Mouse (Mus musculus): ENCODE measurements around the gene Nck2. TPM values are rescaled to one million over a fixed set of nuclear protein-coding genes. Genes with fewer than 3 reads are reported as not detected.

The Nck2 gene
- polyA plus RNA-seq, 1 experiment = 106 TPM

DNA sequence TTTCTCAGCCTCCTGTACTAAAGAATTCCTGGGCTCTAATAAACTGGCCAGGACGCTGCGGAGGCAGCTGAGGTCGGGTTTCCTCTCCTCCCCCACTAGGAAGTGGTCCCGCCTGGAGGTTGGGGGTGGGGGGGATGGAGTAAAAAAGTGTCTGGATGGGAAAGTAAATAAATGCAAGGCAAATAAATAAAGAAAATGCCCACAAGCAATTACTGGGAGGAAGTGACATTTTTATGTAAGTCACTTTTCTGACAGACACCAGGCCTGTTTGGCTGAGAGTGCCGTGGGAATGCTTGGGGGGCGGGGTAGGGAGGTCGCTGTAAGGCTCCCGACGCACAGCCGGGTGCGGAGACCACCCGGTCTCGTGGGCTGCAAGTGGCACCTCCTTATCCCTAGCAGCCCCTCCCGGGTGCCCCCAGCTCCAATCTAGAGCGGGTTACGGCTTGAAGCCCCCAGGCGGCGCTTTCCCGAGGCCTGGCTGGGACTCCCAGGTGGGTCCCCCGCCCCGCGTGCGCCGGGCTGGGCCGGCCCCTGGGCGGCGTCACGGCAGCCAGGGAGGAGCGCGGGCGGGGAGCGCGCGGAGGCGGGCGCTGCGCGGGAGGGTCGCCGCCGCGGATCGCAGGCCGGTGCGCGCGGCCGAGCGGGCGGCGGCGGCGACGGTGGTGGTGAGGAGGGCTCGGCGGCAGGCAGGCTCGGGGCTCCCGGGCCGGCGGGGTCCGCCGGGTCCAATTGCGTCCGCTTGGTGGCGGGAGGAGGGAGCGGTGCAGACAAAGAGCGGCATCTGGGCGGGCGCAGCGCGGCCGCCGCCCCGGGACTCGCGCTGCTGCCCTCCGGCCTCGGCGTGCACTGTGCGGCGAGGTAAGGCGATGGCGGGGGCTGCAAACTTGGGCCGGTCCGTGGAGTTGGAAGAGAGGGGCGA, 1.1 kb downstream of the Nck2 start:
- Histone ChIP-seq H3K4me3 (ENCODE audit: control insufficient read depth, insufficient read depth, low read length) (peak overlapping the region; percentile 89), H3K36me3 (ENCODE audit: control insufficient read depth, insufficient read depth, low read length) (no peaks in the 10 kb centered on the region), H3K27ac (ENCODE audit: control insufficient read depth, insufficient read depth, low read length) (peak overlapping the region; percentile 21; the same call in 1 of the 2 replicates), H3K4me1 (replicated peaks; ENCODE audit: control insufficient read depth, insufficient read depth, low read length) (peaks cover 18% of the 10 kb centered on the region), H3K27me3 (ENCODE audit: control insufficient read depth, insufficient read depth, low read length) (no peaks in the 10 kb centered on the region)
- under 1% methylated on average over 81 of the region's 86 CpGs for WGBS
- peak; percentile 97 for TF ChIP-seq POLR2A (IDR thresholded peaks at IDR 0.05; ENCODE audit: control insufficient read depth, extremely low read depth, insufficient read depth, low read length, poor library complexity)
- peak; percentile 74 for TF ChIP-seq CTCF (IDR thresholded peaks at IDR 0.05; ENCODE audit: borderline replicate concordance, control insufficient read depth, extremely low read depth, insufficient read depth, low read length, poor library complexity)
- peak; percentile 88 for DNase-seq

DNA sequence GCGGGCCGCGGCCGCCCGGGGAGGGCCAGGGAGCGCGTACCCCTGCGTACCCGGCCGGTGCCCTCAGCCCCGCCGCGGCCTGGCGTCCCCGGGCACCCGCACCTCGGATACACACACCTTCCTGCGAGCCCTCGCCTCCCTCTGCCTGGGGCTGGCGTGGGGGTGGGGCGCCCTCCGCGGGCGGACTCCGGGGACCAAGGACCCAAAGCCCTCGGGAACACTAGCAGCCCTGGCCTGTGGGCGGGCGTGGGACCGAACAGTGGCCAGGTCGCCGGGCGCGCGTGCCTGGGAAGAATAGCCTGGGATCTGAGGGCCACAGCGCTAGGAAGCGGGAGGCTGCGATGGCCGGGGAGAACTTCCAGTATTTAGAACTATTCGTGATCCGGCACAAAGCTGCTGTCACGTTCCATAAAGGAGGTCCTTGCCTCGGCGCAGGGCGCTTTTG, 1.7 kb downstream of the Nck2 start:
- peaks cover 24% of the 10 kb centered on the region for H3K4me1 ChIP-seq (replicated peaks; ENCODE audit: control insufficient read depth, insufficient read depth, low read length)
- DNase-seq = peak; percentile 73

DNA sequence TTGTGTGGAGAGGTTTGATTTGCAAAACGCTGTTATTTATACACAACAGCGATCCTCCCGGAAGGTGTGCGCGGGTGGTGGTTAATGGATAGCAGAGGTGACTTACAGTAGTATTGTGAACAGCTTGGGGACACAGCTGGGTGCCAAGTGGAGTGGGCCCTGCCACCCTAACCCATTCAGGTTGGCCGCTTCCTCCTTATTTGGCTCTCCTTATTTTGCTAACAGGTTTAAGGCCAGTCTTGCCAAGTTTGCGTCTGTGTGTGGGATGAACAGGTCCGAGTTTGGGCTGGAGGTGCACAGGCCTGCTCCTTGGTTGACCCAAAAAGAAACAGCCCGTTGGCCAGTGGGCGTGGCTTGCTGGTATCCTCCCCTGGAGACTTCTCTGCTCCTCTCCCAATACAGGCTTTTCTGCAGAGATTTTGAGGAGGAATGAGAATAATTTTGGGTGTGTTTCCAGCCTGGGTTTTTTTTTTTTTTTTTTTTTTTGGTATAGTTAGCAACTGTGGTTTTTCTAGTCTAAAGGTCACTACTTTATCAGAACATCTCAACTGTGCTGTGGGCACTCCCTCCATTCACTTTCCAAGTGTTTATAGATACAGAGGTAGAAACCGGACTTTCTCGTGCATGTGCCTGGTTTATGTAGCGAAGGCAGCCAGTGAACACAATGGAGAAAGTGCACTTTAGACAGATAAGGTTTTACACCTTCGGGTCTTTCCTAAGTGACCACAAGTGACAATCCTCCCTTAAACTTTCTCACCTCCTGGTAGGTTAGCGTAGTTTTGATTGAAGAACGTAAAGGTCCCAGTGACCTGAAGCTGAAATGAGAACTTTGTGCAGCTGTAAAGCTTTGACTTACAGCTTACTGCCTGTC, 2.6 kb downstream of the Nck2 start:
- Histone ChIP-seq H3K4me1 (replicated peaks; ENCODE audit: control insufficient read depth, insufficient read depth, low read length) (peaks cover 25% of the 10 kb centered on the region), H3K4me3 (ENCODE audit: control insufficient read depth, insufficient read depth, low read length) (peak overlapping the region; percentile 89), H3K36me3 (ENCODE audit: control insufficient read depth, insufficient read depth, low read length) (no peaks in the 10 kb centered on the region), H3K27ac (ENCODE audit: control insufficient read depth, insufficient read depth, low read length) (peak overlapping the region; percentile 34), H3K27me3 (ENCODE audit: control insufficient read depth, insufficient read depth, low read length) (no peaks in the 10 kb centered on the region)
- TF ChIP-seq CTCF (IDR thresholded peaks at IDR 0.05; ENCODE audit: borderline replicate concordance, control insufficient read depth, extremely low read depth, insufficient read depth, low read length, poor library complexity) (no peak), POLR2A (IDR thresholded peaks at IDR 0.05; ENCODE audit: control insufficient read depth, extremely low read depth, insufficient read depth, low read length, poor library complexity) (no peak)
- 11% methylated on average over 16 of the region's 16 CpGs for WGBS
- DNase-seq = peak; percentile 62

More for the DNA sequence above, 1.7 kb downstream of the Nck2 start:
- Histone ChIP-seq H3K27ac (ENCODE audit: control insufficient read depth, insufficient read depth, low read length) (peak overlapping the region; percentile 17), H3K27me3 (ENCODE audit: control insufficient read depth, insufficient read depth, low read length) (no peaks in the 10 kb centered on the region), H3K4me3 (ENCODE audit: control insufficient read depth, insufficient read depth, low read length) (peak overlapping the region; percentile 89), H3K36me3 (ENCODE audit: control insufficient read depth, insufficient read depth, low read length) (no peaks in the 10 kb centered on the region)
- WGBS = under 1% methylated on average over 43 of the region's 44 CpGs
- TF ChIP-seq CTCF (IDR thresholded peaks at IDR 0.05; ENCODE audit: borderline replicate concordance, control insufficient read depth, extremely low read depth, insufficient read depth, low read length, poor library complexity) = peak; percentile 51; the same call in 1 of the 2 replicates
- no peak for TF ChIP-seq POLR2A (IDR thresholded peaks at IDR 0.05; ENCODE audit: control insufficient read depth, extremely low read depth, insufficient read depth, low read length, poor library complexity)

DNA sequence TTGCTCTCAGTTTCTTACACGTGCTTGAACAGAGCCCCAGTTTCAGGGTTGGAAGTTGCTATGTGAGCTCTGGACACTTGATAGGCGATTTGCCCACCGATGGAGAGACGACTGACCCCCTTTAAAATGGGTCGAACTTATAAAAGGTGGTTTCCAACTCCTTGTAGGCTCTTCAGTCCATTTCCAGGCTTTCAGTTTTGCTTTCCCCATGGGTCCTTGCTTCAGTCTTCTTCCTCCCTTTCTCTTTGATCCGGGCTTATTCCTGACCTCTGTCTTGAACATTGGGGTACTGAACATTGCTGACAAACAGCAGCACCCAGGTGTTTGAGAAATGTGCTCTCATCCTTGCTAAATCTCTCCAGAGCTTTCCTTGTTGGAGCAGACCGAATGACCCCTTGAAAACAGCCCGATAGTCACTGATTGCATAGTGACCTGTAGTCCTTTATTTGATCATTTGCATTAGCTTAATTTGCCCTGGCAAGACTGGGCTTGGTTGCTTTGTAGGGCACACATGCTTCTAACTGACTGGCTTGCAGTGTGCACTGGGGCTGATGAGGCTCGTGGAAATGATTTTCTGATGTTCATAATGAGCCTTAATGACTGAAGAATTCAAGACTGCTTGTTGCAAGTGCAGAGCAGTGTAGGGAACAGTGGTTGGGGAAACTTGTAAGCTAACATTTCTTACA, 3.4 kb downstream of the Nck2 start:
- peak overlapping the region; percentile 44 for H3K4me3 ChIP-seq (ENCODE audit: control insufficient read depth, insufficient read depth, low read length)
- peak; percentile 15 for DNase-seq
- no peak for TF ChIP-seq POLR2A (IDR thresholded peaks at IDR 0.05; ENCODE audit: control insufficient read depth, extremely low read depth, insufficient read depth, low read length, poor library complexity)
- TF ChIP-seq CTCF (IDR thresholded peaks at IDR 0.05; ENCODE audit: borderline replicate concordance, control insufficient read depth, extremely low read depth, insufficient read depth, low read length, poor library complexity) = no peak
- H3K27ac ChIP-seq (ENCODE audit: control insufficient read depth, insufficient read depth, low read length) = peak overlapping the region; percentile 34; the same call in 1 of the 2 replicates
- peaks cover 28% of the 10 kb centered on the region for H3K4me1 ChIP-seq (replicated peaks; ENCODE audit: control insufficient read depth, insufficient read depth, low read length)
- H3K36me3 ChIP-seq (ENCODE audit: control insufficient read depth, insufficient read depth, low read length) = no peaks in the 10 kb centered on the region
- WGBS = 32% methylated on average over 9 of the region's 9 CpGs
- no peaks in the 10 kb centered on the region for H3K27me3 ChIP-seq (ENCODE audit: control insufficient read depth, insufficient read depth, low read length)

DNA sequence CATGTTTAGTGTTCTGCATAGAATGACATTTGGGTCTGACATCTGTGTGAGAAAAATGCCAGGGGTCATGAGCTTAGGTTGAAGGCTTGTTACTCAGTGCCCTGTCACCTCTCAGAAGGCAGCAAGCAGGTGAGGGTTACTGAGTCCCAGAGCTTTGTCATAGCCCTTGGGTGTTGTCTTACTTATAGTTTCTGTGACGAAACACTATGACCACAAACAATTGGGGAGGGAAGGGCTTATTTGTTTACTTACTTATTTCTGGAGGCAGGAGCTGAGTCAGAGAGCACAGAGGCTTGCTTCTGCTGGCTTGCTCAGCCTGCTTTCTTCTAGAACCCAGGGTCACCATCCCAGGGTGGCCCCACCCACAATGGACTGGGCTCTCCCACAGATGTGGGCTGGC, 6.4 kb downstream of the Nck2 start:
- H3K36me3 ChIP-seq (ENCODE audit: control insufficient read depth, insufficient read depth, low read length) = no peaks in the 10 kb centered on the region
- peak overlapping the region; percentile 93 for H3K27ac ChIP-seq (ENCODE audit: control insufficient read depth, insufficient read depth, low read length)
- TF ChIP-seq POLR2A (IDR thresholded peaks at IDR 0.05; ENCODE audit: control insufficient read depth, extremely low read depth, insufficient read depth, low read length, poor library complexity) (no peak), CTCF (IDR thresholded peaks at IDR 0.05; ENCODE audit: borderline replicate concordance, control insufficient read depth, extremely low read depth, insufficient read depth, low read length, poor library complexity) (no peak)
- H3K27me3 ChIP-seq (ENCODE audit: control insufficient read depth, insufficient read depth, low read length) = no peaks in the 10 kb centered on the region
- 47% methylated on average over 1 of the region's 1 CpGs for WGBS
- peaks cover 38% of the 10 kb centered on the region for H3K4me1 ChIP-seq (replicated peaks; ENCODE audit: control insufficient read depth, insufficient read depth, low read length)
- DNase-seq = no peak
- no peak overlapping the region for H3K4me3 ChIP-seq (ENCODE audit: control insufficient read depth, insufficient read depth, low read length)
